Mouse (Mus musculus) limb, embryonic 11.5 days (tissue): Measurements from ENCODE around the gene Cobll1. TPM values are rescaled to one million over a fixed set of nuclear protein-coding genes. Genes with fewer than 3 reads are reported as not detected.

ENCODE experiments used
- ATAC-seq: fragments of 200-750 bp; cut with Nextera tagmentation; 2 replicates; pipeline ENCODE4 v1.8.0; 2017; ENCODE audit warnings: low read depth; ENCODE audit not compliant: insufficient number of reproducible peaks, low FRiP score, low TSS enrichment
- DNase-seq: peaks from one replicate; pipeline ENCODE4 v3.0.0-alpha.2; 2015; ENCODE audit warnings: low spot score
- H3K27ac ChIP-seq: fragments of 300-500 bp; sonication (generic); replicated peaks from 2 replicates; pipeline ENCODE4 v1.5.1; 2014; ENCODE audit warnings: low read depth, mild to moderate bottlenecking, low read length
- H3K27me3 ChIP-seq: fragments of 300-500 bp; sonication (generic); 2 replicates; pipeline ENCODE4 v1.6.1; 2014; ENCODE audit warnings: mild to moderate bottlenecking, low read length, mixed read lengths; ENCODE audit not compliant: control insufficient read depth, insufficient read depth
- H3K36me3 ChIP-seq: fragments of 300-500 bp; sonication (generic); 2 replicates; pipeline ENCODE4 v1.6.1; 2014; ENCODE audit warnings: mild to moderate bottlenecking, low read length, moderate library complexity, mixed read lengths; ENCODE audit not compliant: control insufficient read depth, insufficient read depth
- H3K4me1 ChIP-seq: fragments of 300-500 bp; sonication (generic); 2 replicates; pipeline ENCODE4 v1.6.1; 2014; ENCODE audit warnings: low read length, mixed read lengths; ENCODE audit not compliant: control insufficient read depth, insufficient read depth
- H3K4me2 ChIP-seq: fragments of 300-500 bp; sonication (generic); 2 replicates; pipeline ENCODE4 v1.6.1; 2014; ENCODE audit warnings: low read depth, mild to moderate bottlenecking, moderate library complexity; ENCODE audit not compliant: severe bottlenecking
- H3K4me3 ChIP-seq: fragments of 300-500 bp; sonication (generic); 2 replicates; pipeline ENCODE4 v1.5.1; 2014; ENCODE audit warnings: low read depth, low read length
- H3K9ac ChIP-seq: fragments of 300-500 bp; sonication (generic); 2 replicates; pipeline ENCODE4 v1.6.1; 2014; ENCODE audit warnings: mild to moderate bottlenecking, low read length
- H3K9me3 ChIP-seq: fragments of 300-500 bp; sonication (generic); 2 replicates; pipeline ENCODE4 v1.6.1; 2016; ENCODE audit warnings: low read length; ENCODE audit not compliant: control insufficient read depth
- WGBS: fragments of 180-500 bp; shearing (Covaris S2); extraction: QIAGEN DNeasy Blood & Tissue Kit; methylation state at CpG from one replicate; pipeline ENCODE4 v1.1.7; 2014; 5-methylcytosine and 5-hydroxymethylcytosine counted together
- polyA plus RNA-seq: library from polyadenylated mRNA; unstranded; fragments of >200 nt; fragmentation: Nextera tagmentation; extraction: Ambion mirVana; gene quantifications from 2 replicates; pipeline ENCODE4 v1.2.1, GENCODE M21; 2014

The Cobll1 gene
- polyA plus RNA-seq, 1 experiment from 2014 or later: 1.6 TPM

GRCm38 (mm10) chr2:65170256-65170655 is 68.9 kb downstream of the Cobll1 start:
- H3K27ac ChIP-seq: no peak overlapping the region
- ATAC-seq: no peak
- no peak overlapping the region for H3K9ac ChIP-seq
- DNase-seq: no peak
- no peaks in the 10 kb centered on the region for H3K36me3 ChIP-seq
- WGBS: 89% methylated on average over 5 of the region's 5 CpGs
- H3K9me3 ChIP-seq: no peaks in the 10 kb centered on the region
- no peak overlapping the region for H3K4me3 ChIP-seq
- no peak overlapping the region for H3K4me2 ChIP-seq
- H3K4me1 ChIP-seq: no peaks in the 10 kb centered on the region
- H3K27me3 ChIP-seq: no peaks in the 10 kb centered on the region

DNA sequence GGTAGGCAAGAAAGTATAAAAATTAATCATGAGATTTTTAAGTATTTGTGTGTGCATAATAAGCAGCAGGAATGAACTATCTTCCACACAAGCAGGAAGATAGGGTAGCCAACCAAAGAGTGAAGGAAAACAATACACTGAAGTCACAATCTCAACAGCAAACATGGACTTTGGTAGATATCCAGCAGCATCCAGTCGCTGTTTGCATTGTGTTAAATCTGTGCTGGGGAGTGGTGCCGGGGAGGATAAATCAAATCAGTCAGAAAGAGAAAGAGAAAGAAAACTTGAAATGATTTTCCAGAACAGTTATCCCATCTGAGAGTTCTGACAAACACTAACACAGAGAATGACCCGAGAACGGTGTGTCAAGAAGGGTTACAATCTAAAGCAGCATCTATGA is 75.2 kb downstream of the Cobll1 start:
- no peak overlapping the region for H3K27ac ChIP-seq
- WGBS: 90% methylated on average over 4 of the region's 4 CpGs
- no peak for DNase-seq

DNA sequence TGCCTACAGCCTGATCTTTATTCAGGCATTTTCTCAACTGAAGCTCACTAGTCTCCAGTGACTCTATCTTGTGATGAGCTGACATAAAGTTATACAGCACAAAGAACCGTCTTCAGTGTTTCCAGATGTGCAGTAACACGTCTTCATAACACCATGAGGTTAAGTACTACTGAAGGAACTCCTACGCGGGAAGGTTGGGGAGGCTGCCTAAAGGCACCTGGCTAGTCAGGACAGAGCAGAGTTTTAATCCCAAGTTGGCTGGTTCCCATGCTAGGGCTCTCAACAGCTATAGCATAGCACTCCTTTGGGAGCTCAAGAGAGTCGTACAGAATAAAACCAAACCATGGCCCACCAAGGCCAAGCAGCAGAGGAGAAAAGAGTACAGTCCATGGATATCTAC is 76.6 kb downstream of the Cobll1 start:
- no peaks in the 10 kb centered on the region for H3K27me3 ChIP-seq
- DNase-seq (no peak), ATAC-seq (no peak)
- WGBS: 83% methylated on average over 5 of the region's 5 CpGs
- no peak overlapping the region for H3K9ac ChIP-seq
- no peak overlapping the region for H3K4me3 ChIP-seq
- H3K4me1 ChIP-seq: no peaks in the 10 kb centered on the region
- no peak overlapping the region for H3K4me2 ChIP-seq
- no peaks in the 10 kb centered on the region for H3K36me3 ChIP-seq
- no peak overlapping the region for H3K27ac ChIP-seq
- no peaks in the 10 kb centered on the region for H3K9me3 ChIP-seq

More for the DNA sequence above, 75.2 kb downstream of the Cobll1 start:
- no peaks in the 10 kb centered on the region for H3K36me3 ChIP-seq
- H3K4me2 ChIP-seq: no peak overlapping the region
- no peaks in the 10 kb centered on the region for H3K9me3 ChIP-seq
- no peaks in the 10 kb centered on the region for H3K27me3 ChIP-seq
- H3K4me3 ChIP-seq: no peak overlapping the region
- no peak overlapping the region for H3K9ac ChIP-seq
- ATAC-seq: no peak
- no peaks in the 10 kb centered on the region for H3K4me1 ChIP-seq

GRCm38 (mm10) chr2:65161715-65162114 is 77.5 kb downstream of the Cobll1 start:
- no peaks in the 10 kb centered on the region for H3K36me3 ChIP-seq

GRCm38 (mm10) chr2:65157981-65158651 is 81.1 kb downstream of the Cobll1 start:
- DNase-seq: no peak
- Histone ChIP-seq H3K27ac (no peak overlapping the region), H3K9me3 (no peaks in the 10 kb centered on the region), H3K27me3 (no peaks in the 10 kb centered on the region), H3K4me3 (no peak overlapping the region), H3K4me2 (no peak overlapping the region), H3K36me3 (no peaks in the 10 kb centered on the region), H3K4me1 (no peaks in the 10 kb centered on the region), H3K9ac (no peak overlapping the region)
- 78% methylated on average over 5 of the region's 5 CpGs for WGBS
- no peak for ATAC-seq

More at GRCm38 (mm10) chr2:65161715-65162114, 77.5 kb downstream of the Cobll1 start:
- no peaks in the 10 kb centered on the region for H3K27me3 ChIP-seq
- DNase-seq (no peak), ATAC-seq (no peak)
- 90% methylated on average over 2 of the region's 2 CpGs for WGBS
- no peak overlapping the region for H3K9ac ChIP-seq
- no peak overlapping the region for H3K4me3 ChIP-seq
- no peaks in the 10 kb centered on the region for H3K9me3 ChIP-seq
- H3K4me2 ChIP-seq: no peak overlapping the region
- H3K4me1 ChIP-seq: no peaks in the 10 kb centered on the region
- H3K27ac ChIP-seq: no peak overlapping the region

DNA sequence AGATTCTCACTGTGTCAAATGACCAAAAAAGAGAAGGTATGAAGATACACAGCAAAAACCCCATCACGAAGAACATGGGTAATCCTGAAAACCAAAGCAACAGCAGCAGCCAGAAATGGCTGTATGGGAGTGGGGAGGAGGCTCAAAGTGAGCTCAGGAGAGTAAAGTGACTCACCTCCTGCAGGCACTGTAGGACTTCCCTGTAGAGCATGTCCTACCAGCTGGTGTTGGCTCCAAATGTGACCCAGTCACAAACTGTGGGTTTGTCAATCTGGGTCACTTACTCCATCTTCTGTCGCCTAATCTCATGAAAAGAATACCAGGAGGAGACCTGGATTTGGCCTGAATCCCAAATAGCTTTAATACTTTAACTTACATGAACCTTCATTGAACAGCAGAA is 81.9 kb downstream of the Cobll1 start:
- H3K9ac ChIP-seq: no peak overlapping the region
- no peaks in the 10 kb centered on the region for H3K27me3 ChIP-seq
- H3K27ac ChIP-seq: no peak overlapping the region
- no peak overlapping the region for H3K4me3 ChIP-seq
- 86% methylated on average over 2 of the region's 2 CpGs for WGBS
- DNase-seq (no peak), ATAC-seq (no peak)
- H3K36me3 ChIP-seq: no peaks in the 10 kb centered on the region
- H3K9me3 ChIP-seq: no peaks in the 10 kb centered on the region
- H3K4me2 ChIP-seq: no peak overlapping the region
- no peaks in the 10 kb centered on the region for H3K4me1 ChIP-seq

DNA sequence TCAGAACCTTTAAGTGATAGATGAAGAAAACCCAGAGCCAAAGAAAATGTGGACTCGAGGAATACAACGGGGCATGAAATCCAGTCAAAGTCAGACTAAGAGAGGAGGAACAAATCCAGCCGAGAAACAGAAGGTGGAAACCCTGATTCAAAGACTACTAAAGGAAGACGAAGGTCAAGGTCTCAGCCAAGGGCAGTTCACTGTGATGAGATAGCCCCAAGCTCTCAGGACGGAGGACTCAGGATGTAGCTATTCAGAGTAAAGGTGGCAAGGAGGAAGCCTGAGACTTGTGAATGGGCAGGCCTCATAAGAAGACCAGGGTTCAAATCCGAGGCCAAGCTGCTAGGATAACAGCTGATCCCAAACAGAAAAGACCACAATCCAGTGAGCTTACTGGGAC is 90.3 kb downstream of the Cobll1 start:
- no peak overlapping the region for H3K4me3 ChIP-seq
- H3K4me1 ChIP-seq: 0 out of 2 replicates have a peak, but pooled peaks cover 2% of the 10 kb centered on the region
- H3K4me2 ChIP-seq: no peak overlapping the region
- WGBS: 89% methylated on average over 6 of the region's 6 CpGs
- DNase-seq: no peak
- no peaks in the 10 kb centered on the region for H3K27me3 ChIP-seq
- no peak for ATAC-seq
- no peaks in the 10 kb centered on the region for H3K36me3 ChIP-seq
- H3K9ac ChIP-seq: no peak overlapping the region
- H3K9me3 ChIP-seq: no peaks in the 10 kb centered on the region
- no peak overlapping the region for H3K27ac ChIP-seq

GRCm38 (mm10) chr2:65147431-65147830 is 91.8 kb downstream of the Cobll1 start:
- H3K4me3 ChIP-seq: no peak overlapping the region
- H3K27me3 ChIP-seq: no peaks in the 10 kb centered on the region
- H3K9ac ChIP-seq: no peak overlapping the region
- no peak for DNase-seq
- WGBS: 11% methylated on average over 1 of the region's 1 CpGs
- no peaks in the 10 kb centered on the region for H3K36me3 ChIP-seq
- H3K4me2 ChIP-seq: no peak overlapping the region
- no peaks in the 10 kb centered on the region for H3K9me3 ChIP-seq
- 0 out of 2 replicates have a peak, but pooled peaks cover 2% of the 10 kb centered on the region for H3K4me1 ChIP-seq
- no peak for ATAC-seq
- no peak overlapping the region for H3K27ac ChIP-seq
